Mouse (Mus musculus) cerebellum, adult 8-10 months (tissue): Measurements from ENCODE around the gene Krtap28-10.
"Not testable (repeated sequence)": the region's sequence is repeated elsewhere in the genome, so short reads cannot be mapped to it uniquely, and the experiment has no call there.

Source experiments
- DNase-seq: peaks from one replicate; pipeline ENCODE4 v3.0.0; 2022

The Krtap28-10 gene

GRCm38 (mm10) chr1:83006218-83007179, 35.8 kb downstream of the Krtap28-10 start:
- DNase-seq = no peak

GRCm38 (mm10) chr1:83000306-83000705, 42.0 kb downstream of the Krtap28-10 start, which contains the start of gene Gm47959:
Gene Gm47959, plus strand, starts transcription at chr1:83000548.
- not testable (repeated sequence) for DNase-seq

- no peak for DNase-seq
Observed at GRCm38 (mm10) chr1:82993947-82994346, 48.3 kb downstream of the Krtap28-10 start.

- no peak for DNase-seq
Observed at GRCm38 (mm10) chr1:82992093-82992492, 50.2 kb downstream of the Krtap28-10 start.

GRCm38 (mm10) chr1:82991596-82991995, 50.7 kb downstream of the Krtap28-10 start:
- no peak for DNase-seq
